Mouse (Mus musculus): ENCODE data around the gene Nr2c2.

The Nr2c2 gene

DNA sequence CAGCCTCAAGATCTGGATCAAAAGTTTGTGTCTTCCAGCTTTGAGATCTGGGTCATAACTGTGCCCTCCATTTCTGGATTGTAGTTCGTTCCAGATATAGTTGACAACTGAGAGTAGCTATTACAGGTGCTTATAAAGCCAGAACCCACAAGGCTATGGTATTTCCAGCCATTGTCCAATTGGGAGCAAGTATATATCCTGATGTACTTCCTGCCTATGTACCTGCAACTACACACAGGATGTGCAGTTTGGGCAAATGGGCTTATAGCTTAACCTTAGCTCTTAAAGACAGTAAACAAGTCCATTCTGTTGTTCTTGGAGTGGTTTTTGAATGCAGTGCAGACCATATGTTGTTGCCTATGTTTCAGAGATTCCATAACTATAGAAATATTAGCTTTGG lies 40.3 kb downstream of the Nr2c2 start:
- no peak for DNase-seq

DNA sequence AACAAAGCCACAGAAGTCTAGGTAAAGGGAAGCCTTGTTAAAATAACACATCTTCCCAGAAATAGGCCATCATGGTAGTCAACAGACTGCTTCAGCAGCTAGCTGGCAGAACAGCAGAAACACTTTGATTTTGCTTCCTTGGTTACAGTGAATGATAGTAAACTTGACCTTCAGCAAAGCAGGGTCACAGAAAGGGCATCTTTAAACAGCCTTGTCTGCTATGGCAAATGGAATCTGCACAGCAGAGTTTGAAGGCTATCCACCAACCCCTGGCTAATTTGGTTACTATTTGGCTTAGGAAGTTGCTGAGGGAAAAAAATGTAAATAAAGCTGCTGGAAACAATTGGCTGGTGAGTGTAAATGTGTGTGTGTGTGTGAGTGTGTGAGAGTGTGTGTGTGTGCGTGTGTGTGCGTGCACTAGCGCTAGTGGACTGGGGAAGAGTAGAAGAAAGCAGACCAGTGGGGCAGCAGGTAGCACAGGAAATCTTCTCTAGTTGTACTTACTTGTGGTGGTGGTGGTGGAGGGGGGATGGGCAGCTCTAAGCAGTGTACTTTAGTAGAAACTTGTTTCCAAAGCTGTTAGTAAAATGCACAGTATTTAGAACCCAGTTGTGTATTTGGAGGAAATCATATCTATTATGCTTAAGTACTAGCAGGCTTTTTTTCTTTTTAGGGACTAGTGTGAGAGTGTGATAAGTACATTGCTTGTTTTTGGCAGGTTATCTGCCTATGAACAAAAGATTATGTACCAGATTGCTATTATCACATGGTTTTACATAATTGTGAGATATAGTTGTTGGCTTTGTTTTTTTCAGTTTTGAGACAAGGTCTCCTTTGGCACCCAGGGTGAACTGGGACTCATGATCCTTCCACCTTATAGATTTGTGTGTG lies 41.1 kb downstream of the Nr2c2 start:
- no peak for DNase-seq

- no peak for DNase-seq
Observed at GRCm38 (mm10) chr6:92133617-92134016, 42.4 kb downstream of the Nr2c2 start.

GRCm38 (mm10) chr6:92136356-92136755 lies 45.2 kb downstream of the Nr2c2 start:
- DNase-seq: no peak

GRCm38 (mm10) chr6:92145881-92146280 lies 54.7 kb downstream of the Nr2c2 start:
- DNase-seq: no peak

DNA sequence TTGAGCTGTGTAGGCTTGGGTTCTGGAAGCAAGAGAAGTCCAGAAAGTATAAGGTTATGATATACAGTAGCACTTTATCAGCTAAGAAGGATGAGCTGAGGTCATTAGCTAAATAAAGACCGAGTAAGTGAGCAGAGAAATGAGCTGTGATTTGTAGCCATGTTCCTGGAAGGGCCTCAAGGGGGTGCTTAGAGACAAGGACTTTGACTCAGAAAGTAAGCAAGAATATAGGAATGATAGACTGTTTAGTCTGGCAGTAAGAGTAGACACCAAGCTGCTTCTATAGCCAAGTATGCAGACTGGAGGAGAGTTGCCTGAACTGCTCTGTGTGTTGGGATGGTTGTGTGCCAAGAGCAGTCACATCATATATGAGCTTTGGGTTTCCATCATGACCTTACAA lies 62.6 kb downstream of the Nr2c2 start:
- no peak for DNase-seq

GRCm38 (mm10) chr6:92158801-92159200 lies 67.6 kb downstream of the Nr2c2 start:
- DNase-seq: no peak

DNA sequence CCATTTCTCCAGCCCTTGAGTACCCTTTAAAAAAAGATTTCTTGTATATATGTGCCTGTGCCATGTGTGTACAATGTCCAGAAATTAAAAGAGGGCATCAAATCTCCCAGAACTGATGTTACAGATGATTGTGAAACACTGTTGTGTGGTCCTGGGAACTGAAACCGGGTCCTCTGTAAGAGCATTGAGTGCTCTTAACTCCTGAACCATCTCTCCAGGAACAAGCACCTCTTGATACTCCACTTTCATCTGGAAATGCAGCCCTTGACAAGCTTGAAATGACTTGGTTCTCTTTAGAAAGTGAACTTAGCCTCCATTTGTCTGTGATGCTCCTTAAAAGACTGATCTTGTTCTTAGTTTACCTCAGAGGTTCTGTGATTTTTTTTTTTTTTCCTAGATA lies 71.5 kb downstream of the Nr2c2 start:
- no peak for DNase-seq

- DNase-seq: no peak
Observed at GRCm38 (mm10) chr6:92176450-92176849, 85.3 kb downstream of the Nr2c2 start.

DNA sequence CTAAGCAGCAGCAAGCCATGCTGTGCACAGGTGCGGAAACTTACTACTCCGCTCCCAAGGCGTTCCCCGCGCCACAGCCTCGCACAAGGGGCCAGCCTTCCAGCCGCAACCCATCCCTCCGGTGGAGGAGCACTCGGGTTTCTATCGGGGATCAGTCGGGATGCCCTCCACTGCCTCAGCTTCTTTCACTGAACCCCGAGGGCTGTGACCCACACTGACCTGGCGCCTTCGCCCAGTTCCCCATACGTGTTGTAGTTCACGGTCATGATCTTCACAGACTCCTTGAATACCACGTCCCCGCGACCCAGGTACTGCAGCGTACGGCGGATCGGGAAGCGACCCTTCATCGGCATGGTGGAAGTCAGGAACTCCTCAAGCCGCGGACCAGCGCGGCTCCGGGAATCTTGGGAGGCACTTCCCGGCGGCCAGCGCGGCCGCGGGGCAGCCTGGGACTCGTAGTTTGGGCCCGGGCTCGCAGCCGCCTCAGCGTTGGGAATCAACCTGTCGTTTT lies 92.5 kb downstream of the Nr2c2 start, which contains the start of gene Mrps25:
Gene Mrps25 (minus strand): TSS at position 413 of the 511 bp plus-strand sequence.
- peak; percentile 54 for DNase-seq

DNA sequence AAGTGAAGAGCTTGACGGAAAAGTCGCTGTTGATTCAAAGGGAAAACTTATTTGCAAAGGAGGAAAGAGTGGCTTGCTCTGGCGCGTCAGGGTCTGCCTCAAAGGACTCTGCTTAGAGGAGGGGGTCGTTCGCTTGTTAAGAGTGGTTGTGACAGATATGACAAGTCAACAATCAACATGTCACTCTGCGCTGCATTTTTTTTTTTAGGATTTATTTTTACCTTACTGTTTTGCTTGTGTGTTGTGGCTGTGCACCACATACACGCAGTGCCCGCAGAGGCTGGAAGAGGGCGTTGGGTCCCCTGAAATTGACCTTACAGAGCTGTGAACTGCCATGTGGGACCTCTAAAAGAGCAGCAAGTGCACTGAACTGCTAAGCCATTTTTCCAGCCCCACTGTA lies 93.0 kb downstream of the Nr2c2 start:
- DNase-seq: no peak

DNA sequence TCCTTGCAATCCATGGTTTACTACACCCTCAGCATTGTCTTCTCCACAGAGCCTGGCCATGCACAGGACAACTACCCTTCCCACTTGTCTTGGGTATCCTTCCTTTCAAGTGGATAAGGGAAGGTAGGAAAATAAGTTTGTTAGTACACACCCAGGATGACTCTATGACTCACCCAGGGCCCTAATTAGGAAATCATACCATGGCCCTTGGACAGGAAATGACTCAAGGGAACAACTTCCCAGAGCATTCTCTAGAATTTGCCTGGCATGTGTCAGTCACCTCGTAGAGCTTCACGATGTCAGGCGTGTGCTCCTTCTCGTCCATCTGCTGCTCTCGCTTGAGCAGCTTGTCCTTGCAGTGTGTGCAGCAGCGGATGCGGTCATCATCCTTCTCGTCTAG lies 108.2 kb downstream of the Nr2c2 start:
- no peak for DNase-seq

DNA sequence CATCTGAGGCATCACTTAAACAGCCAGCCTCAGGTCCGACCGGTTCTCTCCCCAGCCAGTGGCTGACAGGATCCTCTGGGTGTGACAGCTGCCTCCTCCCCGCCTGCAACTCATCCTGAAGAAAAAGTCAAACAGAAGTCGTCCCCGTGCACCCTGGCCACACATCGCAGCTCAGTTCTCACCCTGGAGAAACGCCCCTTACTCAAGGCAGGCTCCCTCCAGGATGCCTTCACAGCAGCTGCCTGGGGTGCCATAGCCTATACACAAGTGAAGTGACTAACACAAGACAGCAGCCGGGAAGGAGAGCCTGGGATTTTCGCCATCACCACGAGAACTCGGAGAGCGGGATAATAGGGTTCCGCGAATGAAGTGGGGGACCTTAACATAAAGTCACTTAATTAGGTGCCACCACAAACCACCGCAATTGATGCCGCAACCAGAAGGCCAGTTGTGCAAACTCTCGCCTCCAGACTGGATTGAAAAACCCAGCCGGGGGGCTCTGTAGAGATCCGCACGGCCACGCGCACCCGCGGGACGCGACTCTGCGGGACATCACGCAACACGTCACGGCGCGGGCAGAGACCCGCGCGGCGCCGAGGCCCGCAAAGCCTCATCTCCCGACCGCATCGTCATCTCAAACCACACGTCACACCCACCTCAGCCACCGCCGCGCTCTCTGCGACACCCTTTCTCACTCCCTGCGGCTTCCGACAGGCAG lies 123.0 kb downstream of the Nr2c2 start:
- no peak for DNase-seq

GRCm38 (mm10) chr6:92214773-92215449 lies 123.7 kb downstream of the Nr2c2 start, which contains the start of gene Rbsn:
TSS of gene Rbsn (minus strand) at chr6:92214925.
- DNase-seq: peak; percentile 91

GRCm38 (mm10) chr6:92219445-92219844 lies 128.3 kb downstream of the Nr2c2 start:
- DNase-seq: peak; percentile 88

GRCm38 (mm10) chr6:92221604-92222003 lies 130.4 kb downstream of the Nr2c2 start:
- peak; percentile 72 for DNase-seq

- DNase-seq: peak; percentile 55
Observed at GRCm38 (mm10) chr6:92222021-92222420, 130.8 kb downstream of the Nr2c2 start.

Measured in kidney, adult 11 months (tissue).